Mouse (Mus musculus) c-Kit-positive CD71-negative TER-119-negative erythroid progenitor cells, embryonic 14.5 days (primary cell): Measurements from ENCODE around the gene Aim2.

Experiments
- DNase-seq: peaks from one replicate; pipeline ENCODE4 v3.0.0-alpha.2; 2013; ENCODE audit warnings: low read depth

Aim2 gene

DNA sequence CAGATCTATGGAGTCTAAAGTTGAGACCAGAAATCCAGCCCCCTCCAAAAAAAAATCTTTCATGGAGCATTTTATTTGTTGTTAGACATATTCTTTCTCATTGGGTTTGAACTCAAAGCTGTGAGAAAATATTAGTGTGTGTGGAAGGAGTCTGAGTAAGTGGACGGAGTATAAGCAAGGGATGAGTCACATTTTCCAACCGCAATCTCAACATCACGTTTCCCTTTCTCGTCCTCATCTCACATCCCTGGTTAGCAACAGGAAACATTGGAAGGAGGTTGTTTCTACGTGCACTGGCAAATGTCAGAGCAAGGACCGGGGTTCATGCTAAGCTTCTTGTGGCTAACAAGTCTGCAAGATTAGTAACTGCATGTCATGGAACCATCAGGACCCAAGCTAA lies 41.1 kb downstream of the Aim2 start:
- DNase-seq, result peak; percentile 18

DNA sequence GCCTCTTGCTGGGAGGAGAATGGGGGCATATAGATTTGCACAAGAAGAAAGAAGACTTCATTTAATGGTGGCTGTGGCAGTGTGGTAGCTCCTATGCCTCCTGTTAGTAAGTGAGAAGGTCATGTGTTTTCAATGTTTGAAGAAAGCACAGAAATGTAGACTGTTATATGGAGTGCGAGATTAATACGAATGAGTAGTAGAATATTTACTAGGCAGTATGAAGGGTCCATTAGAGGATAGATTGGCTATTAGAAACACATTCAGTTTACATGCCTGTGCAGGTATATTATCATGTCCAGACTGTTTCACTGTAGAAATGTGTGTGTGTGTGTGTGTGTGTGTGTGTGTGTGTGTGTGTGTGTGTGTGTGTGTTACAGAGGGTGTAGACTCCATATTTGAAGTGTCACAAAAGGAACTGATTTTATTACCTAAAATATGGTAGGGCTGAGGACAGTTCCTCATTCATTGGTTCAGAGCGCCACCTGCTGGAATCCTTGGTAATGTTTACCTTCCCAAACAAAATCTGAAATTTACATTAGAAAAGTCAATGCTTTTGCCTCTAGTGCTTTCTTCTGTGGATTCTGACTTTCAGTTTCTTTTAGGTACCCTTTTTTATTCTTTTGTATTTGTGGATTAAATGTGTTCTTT lies 47.8 kb downstream of the Aim2 start:
- peak; percentile 58 for DNase-seq

DNA sequence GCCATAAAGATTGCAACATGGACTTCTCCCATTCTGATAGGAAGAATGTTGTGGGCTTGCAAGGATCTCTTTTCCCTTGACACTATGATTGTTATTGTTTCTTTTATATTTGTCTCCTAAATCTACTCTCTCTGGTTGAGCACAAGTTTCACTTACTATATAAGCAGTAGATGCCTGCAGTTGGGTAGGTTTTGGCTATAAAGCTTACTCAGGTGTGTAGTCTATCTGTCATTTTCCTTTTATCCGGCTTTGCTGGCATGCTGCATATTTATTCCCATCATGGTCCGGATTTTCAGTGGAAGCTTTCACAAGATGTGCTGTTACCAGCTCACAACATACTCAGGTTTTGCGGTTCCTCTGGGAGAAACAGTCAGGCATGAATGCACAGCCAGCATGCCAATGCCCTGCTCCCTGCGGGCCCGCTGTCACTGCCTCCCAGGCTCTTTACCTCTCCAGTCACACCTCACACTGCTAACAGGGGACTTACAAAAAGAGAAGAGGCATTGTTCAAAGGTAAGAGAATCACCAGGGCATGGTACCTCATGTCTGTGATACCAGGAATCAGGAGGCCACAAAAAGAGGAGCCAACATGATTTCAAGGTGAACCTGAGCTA lies 54.1 kb downstream of the Aim2 start:
- no peak for DNase-seq

DNA sequence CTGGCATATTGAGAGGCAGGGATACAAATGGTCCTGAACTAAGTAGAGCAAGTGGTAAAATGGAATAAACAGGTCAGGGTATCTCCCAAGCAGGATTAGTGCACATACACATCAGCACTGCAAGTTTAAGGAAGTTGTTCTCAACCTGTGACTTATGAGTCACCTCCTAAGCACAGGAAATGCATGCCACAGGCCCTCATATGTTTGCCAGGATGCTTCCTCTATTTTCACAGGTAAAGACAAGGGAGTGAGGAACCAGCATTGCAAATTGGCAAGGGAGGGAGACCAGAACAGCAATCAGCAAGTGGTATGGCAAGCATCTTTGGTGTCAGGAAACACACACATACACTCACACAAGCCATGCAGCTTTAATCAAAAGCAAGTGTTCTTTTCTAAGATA lies 58.4 kb downstream of the Aim2 start:
- no peak for DNase-seq

DNA sequence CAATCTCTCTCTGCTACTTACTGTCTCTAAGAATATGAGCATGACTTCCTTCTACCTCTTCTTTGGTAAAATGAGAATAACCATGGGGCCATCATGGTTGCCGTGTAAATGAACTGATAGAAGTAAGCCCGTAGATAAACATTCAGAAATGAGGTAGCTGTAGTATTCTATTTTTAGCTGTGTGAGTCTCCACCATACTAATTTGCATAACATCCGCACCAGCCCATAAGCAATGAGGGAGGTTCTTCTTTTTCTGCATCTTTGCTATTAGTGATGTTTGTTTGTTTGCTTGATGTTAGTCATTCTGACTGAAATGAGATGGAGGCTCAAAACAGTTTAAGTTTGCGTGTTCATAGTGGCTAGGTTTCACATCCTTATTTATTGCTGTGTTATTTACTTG lies 61.2 kb downstream of the Aim2 start:
- DNase-seq, result no peak

DNA sequence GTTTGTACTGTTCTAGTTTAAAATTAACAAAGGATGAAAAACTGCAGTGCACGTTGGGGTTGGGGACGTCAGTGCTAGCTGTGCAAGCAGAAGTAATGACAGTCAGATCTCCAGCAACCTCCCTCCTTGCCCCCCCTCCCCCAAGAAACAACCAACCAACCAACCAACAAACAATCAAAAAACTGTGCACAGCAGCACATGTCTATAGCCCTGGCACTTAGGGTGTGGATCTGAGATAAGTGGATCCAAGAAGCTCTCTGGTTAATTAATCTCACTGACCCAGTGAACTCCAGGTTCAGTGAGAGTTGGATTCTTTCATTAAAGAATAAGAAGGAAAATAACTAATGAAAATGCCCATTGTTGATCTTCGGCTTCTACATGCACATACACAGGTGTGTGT lies 64.0 kb downstream of the Aim2 start:
- DNase-seq, result no peak

DNA sequence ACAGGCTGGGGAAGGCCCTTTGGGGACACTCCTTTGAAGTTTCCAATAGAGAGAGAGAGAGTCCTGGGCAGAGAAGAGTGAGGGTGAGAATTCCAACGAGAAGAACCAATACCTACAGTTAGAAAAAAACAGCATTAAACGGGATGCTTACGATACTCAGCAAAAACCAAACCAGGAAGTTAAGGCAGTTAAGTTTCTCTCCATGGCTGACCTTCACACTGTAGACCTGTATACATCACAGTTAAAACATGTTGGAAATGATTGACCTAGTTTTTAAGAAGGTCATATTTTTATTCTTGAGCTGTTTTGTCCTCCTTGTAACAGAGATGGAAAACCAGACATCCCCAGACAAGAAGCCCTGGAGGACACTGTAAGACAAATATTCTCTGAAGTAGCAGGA lies 67.8 kb downstream of the Aim2 start:
- no peak for DNase-seq

DNA sequence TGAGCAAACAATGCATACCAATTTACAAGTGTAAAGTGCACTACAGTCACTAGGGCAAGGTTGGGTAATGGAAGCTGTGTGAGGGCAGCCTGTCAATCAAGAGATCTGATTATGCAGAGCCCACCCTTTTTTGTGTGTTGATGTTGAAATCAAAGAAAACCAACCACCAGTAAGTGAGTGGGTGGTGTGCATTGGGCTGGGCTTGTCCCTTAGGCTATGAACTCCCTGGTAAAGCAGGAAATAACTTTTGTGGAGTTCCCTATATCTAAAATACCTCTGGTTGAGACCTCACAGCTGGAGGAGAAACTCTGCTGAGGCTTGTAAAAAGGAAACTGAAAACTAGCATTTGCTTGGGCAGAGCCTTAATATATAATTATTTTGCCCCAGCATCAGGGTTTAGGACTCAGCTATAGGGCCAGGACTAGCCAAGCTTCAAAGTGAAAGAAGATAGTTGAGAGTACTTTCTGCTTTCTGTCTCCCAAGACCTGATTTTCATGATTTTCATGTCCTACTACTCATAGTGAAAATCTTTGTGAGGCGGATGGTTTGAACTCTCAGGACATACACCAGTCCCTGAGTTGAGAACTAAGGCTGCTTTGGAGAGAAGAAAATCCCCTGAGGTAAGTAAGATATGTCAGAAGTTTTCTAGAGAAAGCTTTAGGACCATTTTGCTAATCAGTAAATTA lies 68.4 kb downstream of the Aim2 start:
- no peak for DNase-seq

DNA sequence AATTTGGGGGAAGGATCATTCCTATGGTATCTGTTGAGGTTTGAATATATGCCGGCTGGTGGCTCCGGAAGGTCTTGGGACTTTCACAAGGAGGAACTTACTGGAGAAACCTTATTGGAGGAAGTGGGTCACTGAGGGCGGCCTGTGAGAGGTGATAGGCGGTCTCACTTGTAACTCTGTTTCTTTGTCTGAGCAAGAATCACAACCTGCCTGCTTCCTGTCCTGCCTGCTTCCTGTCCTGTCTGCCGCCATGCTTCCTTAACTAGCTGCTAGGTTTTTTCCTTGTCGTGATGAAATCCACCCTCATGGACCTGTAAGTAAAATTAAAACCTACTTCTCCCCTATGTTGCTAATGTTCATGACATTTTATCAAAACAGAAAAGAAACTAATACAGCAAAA lies 69.7 kb downstream of the Aim2 start:
- DNase-seq, result peak; percentile 33

DNA sequence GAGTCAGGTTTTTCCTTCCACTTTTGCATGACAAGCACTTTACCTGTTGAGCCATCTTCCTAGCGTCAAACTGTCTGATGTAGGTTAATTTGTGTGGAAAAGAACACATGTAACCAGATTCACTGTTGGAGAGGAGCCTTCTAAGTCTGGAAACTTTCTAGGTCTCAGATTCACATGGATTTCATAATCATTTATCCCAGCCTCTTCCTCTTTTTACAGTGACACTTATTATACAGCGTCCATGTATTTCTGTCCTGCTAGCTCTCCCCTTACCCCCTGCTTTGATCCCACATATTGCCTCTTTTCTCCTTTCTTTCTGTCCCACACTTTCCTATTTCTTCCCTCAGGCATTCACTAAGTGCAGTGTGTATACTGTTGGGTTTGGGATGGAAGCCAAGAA lies 75.7 kb downstream of the Aim2 start:
- DNase-seq, result no peak

DNA sequence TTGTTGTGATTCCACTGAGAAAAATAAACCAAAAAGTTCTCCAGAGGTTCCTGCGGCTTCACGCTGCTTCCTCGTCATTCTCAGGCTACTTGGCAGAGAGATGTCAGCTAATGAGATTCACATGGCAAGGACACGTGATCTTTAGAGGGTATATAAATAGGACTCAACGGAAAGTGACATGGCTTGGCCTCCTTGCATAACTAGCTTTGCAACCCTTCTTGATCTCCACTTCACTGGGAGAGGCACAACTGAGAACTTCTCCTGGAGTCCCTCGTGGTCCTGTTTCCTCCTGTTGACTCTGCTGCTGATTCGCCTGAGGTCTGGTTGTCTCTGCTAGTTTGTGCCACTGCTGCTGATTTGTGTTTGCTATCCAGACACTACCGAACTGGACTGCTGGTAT lies 76.7 kb downstream of the Aim2 start:
- DNase-seq, result no peak

DNA sequence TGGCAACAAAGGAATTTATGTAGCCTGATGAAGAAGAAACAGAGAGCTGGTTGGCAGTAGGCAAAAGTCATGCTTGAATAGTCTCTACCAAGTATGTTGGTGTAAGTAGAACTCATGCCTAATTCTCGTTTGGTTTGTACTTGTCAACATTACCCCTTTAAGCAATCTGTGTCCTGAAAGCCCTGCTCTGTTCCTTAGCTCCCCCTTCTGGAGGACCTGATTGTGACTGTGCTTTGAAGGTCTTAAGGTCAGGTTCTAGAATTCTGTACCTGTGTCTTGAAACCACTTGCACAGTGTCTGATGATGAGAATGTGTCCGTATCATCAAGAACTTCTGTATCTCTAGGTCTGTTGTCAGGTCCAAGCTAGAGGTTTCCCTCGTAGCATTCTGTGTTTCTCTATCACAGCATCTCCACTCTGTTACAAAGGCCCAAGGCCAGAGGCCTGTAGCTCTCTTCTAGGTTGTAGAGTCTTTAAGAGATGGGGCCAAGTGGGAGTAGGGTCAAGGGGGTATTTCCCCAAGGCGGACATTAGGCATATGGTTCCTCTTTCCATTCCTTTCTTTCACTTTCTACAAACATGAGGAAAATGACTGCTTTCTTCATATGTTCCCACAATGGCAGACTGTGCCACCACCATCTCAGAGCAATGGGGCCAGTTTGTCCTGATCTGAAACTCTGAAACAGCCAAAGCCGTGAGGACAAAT lies 79.5 kb downstream of the Aim2 start:
- no peak for DNase-seq

DNA sequence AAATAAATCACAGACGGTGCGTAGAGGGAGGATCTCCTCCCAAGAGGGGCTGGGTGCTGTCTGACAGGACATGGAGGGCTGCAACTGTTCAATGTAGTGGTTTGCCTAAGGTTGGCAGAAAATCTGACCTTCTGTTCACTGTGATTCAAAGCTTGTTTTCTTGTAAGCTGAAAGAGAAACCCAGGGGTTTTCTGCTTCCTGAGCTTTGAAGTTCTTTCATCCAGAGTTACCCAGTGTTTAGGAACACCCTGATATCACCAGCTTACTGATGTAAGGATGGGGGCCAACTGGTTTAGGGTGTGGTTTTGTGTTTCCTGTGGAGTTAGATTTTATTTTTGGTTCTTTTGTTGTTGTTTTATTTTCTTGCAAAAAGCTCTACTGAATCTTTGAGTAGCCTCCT lies 81.7 kb downstream of the Aim2 start:
- no peak for DNase-seq

DNA sequence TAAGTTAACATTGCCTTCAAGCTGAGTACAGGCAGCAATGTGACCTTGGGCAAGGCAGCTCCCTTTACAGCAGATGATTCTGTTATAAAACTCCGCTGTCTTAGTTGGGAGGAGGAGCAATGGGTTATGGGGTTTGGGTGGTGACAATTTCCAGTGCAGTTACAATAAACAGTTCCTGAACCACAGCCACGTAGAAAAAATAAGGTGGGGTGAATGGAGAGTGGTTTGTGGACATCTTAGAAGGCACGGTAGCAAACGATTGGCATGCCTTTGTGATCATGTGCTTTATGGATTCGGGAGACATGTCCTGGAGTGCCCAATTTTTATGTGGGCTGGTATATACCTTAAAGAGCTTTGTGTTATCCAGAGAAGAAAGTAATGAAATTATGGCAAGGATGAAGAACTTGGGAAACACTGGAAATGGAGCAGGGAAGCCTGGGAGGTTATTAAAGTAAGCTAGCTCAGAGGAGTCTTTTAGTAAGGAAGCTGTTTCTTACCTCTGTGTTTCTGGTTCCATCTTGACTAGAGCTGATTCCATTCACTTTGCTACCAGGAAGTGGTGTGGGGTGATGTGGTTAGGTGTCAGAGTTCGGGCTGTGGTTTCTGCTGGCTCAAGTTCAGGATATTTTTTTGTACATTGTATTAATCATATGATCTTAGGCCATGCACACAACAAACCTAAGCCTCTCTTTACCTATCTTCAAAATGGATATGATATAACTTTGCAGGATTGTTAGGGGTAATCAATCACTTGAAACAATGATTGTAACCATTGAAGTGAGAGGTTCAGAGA lies 86.7 kb downstream of the Aim2 start:
- no peak for DNase-seq

DNA sequence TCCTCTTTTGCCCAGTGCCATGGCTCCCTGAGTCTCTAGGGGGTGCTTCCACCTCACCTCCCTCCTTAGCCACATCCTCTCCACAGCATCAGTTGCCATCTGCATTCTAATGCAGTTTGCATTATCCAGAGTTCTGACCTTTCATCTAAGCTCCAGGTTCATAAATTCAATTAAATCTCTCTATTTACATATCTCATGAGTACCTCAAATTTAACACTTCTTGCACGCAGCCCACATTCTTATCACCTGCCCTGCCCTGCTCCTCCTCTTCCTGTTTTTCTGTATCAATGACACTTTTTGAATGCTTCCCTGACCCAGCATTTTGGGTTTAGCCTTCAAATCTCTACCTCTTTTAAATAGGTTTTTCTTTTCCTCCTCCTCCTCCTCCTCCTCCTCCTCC lies 90.0 kb downstream of the Aim2 start:
- no peak for DNase-seq

DNA sequence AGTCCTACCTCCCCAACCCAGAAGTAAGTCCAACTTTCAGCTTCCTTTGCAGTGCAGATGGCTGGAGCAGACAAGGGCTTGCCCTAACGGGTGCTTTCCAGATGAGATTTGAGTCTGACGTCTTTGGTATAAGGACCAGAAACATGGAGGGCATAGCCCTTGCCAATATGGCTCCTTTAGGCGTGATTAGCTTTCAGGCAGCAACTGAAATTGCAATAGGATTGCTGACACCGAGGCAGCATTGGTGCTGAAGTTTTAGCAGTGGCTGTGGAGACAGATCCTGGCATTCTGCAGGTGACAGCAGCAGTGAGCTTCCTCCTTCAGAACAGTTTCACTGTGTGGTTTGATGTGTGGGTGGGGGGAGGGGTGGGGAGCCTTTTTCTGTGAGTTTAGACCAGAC lies 90.5 kb downstream of the Aim2 start:
- DNase-seq, result no peak

DNA sequence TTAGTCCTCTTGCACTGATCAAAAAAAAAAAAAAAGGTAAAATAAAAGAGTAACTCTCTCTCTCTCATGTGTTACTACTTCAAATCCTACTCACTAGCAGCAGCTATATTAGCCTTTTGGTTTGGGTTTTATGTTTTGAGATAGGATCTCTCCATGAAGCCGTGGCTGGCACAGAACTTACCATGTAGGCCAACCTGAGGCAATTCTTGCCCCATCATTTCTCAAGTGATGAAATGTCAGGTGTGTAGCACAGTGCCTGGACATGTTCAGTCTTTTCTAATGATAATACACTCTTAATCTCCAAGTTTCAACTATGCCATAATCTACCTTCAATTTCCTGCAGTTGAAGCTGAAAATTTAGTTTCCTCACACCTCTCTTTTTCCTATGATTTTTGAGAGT lies 92.4 kb downstream of the Aim2 start:
- DNase-seq, result no peak

DNA sequence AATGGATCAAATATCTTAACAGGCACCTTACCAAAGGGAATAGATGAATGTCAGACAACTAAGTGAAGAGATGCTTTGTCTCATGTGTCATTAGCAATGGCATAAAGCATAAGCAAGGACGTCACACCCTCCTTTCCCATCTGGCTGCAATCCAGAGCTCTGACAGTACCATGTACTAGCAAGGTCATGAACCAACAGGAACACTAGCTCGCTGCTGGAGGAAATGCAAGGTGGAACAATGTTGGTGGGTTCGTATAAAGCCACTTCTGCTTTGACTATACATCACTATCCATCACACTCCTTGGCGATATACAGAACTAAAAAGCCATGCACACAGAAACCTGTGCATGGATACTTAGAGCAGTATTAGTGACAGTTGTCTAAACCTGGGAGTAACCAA lies 96.4 kb downstream of the Aim2 start:
- no peak for DNase-seq

DNA sequence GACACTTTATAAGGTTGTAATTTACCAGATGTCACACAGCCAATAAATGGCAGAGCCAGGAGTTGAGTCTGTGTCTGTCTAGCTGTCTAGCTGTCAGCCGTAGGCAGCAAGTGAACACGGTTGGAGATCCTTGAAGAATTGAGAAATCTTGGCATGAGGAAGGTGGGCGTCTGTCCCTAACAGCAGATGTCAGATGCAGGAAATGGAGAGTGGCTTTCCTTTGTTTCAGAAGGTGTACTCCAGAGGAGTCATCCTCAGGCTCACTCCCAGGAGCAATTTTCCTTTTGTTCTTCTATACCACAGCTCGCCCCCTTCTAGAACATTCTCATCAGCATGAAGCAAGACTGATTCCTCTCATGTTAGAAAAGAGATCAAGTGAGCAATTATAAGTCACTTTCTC lies 99.9 kb downstream of the Aim2 start:
- no peak for DNase-seq

DNA sequence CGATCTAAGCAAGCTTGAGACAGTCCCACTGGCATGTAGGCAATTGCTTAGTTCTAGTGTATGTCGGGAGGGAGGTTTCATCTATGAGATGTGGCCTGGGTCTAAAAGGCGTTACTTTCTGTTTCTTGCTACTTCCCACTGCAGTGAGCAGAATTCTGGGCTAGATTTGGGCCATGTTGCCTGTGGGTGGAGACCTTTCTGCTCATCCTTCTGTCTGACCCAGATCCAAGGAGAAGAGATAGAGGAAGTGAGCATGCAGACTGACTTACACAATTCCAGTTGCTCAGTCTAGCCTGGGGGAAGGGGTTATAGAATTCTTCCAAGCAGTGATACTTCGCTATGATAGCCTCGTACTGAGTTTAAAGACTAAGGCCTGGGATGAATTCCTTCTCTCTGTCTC lies 101.0 kb downstream of the Aim2 start:
- no peak for DNase-seq

DNA sequence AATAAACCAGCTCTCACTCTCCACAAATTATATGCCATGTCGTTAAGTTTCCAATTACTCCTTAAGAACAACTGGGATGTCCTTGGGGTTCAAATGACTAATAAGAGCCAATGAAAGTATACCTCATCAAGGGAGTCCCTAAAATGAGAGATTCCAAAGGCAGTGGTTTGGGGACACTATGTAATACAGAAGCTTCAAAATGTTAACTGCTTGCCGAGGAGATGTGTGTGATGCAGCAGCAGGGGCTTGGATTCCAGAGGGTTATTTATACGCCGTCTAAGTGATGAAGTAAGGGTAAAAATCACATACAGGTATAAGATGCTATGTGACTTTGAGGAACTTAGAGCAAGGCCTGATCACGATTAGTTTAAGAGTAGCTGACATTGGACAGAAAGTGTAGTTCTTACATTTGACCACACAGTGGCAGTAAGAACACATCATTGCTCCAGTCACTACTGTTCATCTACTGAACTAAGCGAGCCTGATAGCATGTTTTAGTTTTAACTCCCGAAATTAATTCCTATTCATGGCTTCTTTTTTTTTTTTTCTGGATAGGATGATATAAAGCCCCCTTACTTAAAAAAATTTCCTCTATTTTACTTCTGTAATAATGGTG lies 105.6 kb downstream of the Aim2 start:
- peak; percentile 35 for DNase-seq

DNA sequence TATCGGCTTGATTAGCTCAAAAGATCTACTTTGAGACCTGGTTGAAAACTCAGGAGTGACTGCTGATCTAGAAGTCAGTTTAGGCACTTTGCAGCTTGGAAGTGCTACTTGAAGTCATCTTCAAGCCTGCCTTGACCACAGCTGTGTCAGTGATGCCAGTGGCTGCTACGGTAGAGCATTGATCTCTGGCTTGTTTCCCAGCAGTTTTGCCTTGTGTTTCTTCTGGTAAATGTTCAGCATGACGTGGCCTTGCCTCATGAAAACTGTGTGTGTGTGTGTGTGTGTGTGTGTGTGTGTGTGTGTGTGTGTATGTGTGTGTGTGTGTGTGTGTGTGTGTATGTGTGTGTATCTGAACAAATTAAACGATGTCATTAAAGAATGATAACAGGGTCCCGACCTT lies 106.1 kb downstream of the Aim2 start:
- DNase-seq, result no peak
